Mouse (Mus musculus): ENCODE results near the gene Nab2. TPM values are rescaled to one million over a fixed set of nuclear protein-coding genes. Genes with fewer than 3 reads are reported as not detected.

Gene Nab2
- polyA plus RNA-seq, 1 experiment from 2014 or later = 4.0 TPM

DNA sequence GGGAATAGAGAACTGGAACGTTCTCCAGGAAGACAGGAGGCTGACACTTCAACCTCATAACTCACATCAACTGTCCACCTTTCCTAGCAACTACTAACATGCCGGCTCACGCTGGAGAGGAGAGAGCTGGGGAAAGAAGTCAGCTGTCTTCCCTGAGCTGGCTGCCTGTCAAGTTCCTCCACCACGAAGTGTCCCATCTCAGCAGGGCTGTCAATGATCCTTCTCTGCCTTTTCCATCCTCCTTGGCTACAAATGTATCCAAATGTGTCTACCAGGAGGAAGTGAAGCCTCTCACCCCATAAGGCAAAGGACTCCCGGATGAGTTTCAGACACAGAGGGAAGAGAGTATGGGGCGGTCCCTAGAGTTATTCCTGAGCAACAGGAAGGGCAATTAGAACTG is 50.2 kb downstream of the Nab2 start:
- Histone ChIP-seq H3K4me3 (peak overlapping the region; percentile 91), H3K27me3 (no peaks in the 10 kb centered on the region), H3K9ac (peak overlapping the region; percentile 98), H3K36me3 (peaks cover 5% of the 10 kb centered on the region; the same call in 1 of the 2 replicates), H3K27ac (replicated peaks) (no peak overlapping the region), H3K9me3 (no peaks in the 10 kb centered on the region), H3K4me1 (replicated peaks) (peaks cover 79% of the 10 kb centered on the region), H3K4me2 (peak overlapping the region; percentile 86)
- WGBS = 44% methylated on average over 6 of the region's 6 CpGs
- no peak for ATAC-seq (ENCODE audit: low read depth)

DNA sequence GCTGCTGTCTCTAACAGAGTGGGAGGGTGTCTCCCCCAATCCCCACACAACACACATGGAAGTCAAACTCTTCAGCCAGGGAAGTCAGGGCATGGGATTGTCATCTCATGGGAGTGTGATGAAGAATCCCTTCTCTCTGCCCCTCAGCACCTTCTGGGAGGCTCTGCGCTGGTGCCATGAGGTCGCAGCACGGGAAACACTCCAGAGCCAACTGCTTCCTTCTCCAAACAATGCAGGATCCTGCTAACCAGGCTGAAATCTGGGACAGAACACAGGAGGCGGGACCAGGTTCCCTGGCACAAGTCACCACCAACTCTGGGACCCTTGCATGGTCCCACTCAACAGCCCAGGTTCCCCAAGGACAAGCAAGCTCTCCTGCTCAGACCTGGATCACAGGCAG is 51.1 kb downstream of the Nab2 start:
- Histone ChIP-seq H3K4me1 (replicated peaks) (peaks cover 77% of the 10 kb centered on the region), H3K4me2 (peak overlapping the region; percentile 86), H3K27ac (replicated peaks) (0 out of 2 replicates have a peak overlapping the region, but pooled peaks have one; percentile 24), H3K4me3 (0 out of 2 replicates have a peak overlapping the region, but pooled peaks have one; percentile 91), H3K9me3 (no peaks in the 10 kb centered on the region), H3K36me3 (peaks cover 13% of the 10 kb centered on the region), H3K27me3 (no peaks in the 10 kb centered on the region), H3K9ac (peak overlapping the region; percentile 98)
- WGBS = 77% methylated on average over 4 of the region's 4 CpGs
- no peak for ATAC-seq (ENCODE audit: low read depth)

- H3K4me1 ChIP-seq (replicated peaks) = peaks cover 68% of the 10 kb centered on the region
- no peak for ATAC-seq (ENCODE audit: low read depth)
- peak overlapping the region; percentile 53 for H3K27ac ChIP-seq (replicated peaks)
- peaks cover 23% of the 10 kb centered on the region for H3K36me3 ChIP-seq
- peak overlapping the region; percentile 6; the same call in 1 of the 2 replicates for H3K9ac ChIP-seq
- 44% methylated on average over 7 of the region's 7 CpGs for WGBS
- H3K4me2 ChIP-seq = peak overlapping the region; percentile 86
- H3K27me3 ChIP-seq = no peaks in the 10 kb centered on the region
- H3K4me3 ChIP-seq = 0 out of 2 replicates have a peak overlapping the region, but pooled peaks have one; percentile 2
- no peaks in the 10 kb centered on the region for H3K9me3 ChIP-seq
Measured at GRCm38 (mm10) chr10:127616261-127616679, 52.1 kb downstream of the Nab2 start.

DNA sequence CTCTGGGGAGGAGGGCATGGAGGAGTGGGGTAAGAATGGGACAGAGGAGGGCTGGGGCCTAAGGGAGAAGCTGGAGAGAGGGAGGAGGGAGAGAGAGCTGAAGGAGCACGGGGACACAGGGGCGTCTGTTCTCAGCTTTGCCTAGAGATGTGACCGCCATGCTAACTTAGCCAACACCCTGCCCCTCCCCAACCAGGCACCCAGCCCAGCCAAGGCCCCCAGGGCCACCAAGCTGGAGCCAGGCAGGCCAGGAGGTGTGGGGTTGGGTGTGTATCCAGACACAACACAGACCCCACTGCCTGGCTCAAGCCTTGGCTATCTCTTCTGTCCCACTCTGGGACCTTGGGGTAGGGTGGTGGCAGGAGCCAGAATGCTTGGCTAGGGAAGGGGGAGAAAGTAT is 52.8 kb downstream of the Nab2 start:
- H3K4me1 ChIP-seq (replicated peaks) = peaks cover 68% of the 10 kb centered on the region
- peak overlapping the region; percentile 86 for H3K4me2 ChIP-seq
- peaks cover 28% of the 10 kb centered on the region for H3K36me3 ChIP-seq
- H3K9me3 ChIP-seq = no peaks in the 10 kb centered on the region
- no peak for ATAC-seq (ENCODE audit: low read depth)
- H3K27ac ChIP-seq (replicated peaks) = peak overlapping the region; percentile 53
- 55% methylated on average over 3 of the region's 3 CpGs for WGBS
- H3K9ac ChIP-seq = peak overlapping the region; percentile 6; the same call in 1 of the 2 replicates
- no peaks in the 10 kb centered on the region for H3K27me3 ChIP-seq
- H3K4me3 ChIP-seq = no peak overlapping the region

GRCm38 (mm10) chr10:127615034-127615374 is 53.4 kb downstream of the Nab2 start:
- Histone ChIP-seq H3K4me1 (replicated peaks) (peaks cover 68% of the 10 kb centered on the region), H3K36me3 (peaks cover 34% of the 10 kb centered on the region), H3K4me2 (peak overlapping the region; percentile 33), H3K27me3 (no peaks in the 10 kb centered on the region), H3K9me3 (no peaks in the 10 kb centered on the region), H3K4me3 (no peak overlapping the region), H3K27ac (replicated peaks) (peak overlapping the region; percentile 53), H3K9ac (peak overlapping the region; percentile 55)
- ATAC-seq (ENCODE audit: low read depth) = no peak
- WGBS = 52% methylated on average over 2 of the region's 2 CpGs

DNA sequence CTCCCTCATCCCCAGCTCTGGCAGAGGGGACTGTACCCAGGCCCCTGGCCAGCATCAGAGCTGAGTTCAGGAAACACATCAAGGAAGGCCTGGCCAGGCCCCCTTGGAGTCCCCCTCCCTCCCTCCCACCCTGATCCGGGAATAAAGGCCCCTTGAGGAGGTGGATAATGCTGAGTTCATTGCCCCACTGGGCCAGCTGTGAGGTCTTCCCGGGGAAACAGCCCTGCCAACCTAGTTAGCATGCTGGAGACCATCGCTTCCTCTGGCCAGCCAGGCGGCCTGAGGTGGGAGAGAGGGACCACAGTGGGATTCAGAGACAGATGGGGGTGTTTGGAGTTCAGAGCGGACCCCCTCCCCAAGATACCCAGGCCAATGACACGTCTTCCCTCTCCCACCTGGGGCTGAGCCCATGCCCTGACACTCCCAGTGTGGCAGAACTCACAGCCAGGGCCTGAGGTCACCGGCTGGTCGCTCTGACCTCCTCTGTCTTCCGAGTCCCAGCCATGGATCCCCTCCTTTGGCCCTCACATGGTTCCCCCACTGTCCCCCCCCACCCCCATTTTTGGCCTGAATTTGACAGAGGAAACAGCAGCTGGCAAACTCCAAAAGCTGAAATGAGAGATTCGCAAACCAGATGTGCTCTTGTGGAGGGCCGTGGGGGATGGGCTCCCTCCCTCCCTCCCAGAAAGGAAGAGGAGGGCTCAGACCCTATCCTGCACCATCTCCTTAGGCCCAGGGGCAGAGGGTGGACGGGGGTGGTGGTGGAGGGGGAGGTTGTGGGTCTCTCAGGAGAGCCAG is 53.9 kb downstream of the Nab2 start:
- Histone ChIP-seq H3K27me3 (no peaks in the 10 kb centered on the region), H3K4me2 (peak overlapping the region; percentile 33), H3K36me3 (peaks cover 40% of the 10 kb centered on the region), H3K4me3 (no peak overlapping the region), H3K27ac (replicated peaks) (peak overlapping the region; percentile 53), H3K9ac (peak overlapping the region; percentile 55), H3K4me1 (replicated peaks) (peaks cover 63% of the 10 kb centered on the region), H3K9me3 (no peaks in the 10 kb centered on the region)
- WGBS = 19% methylated on average over 12 of the region's 12 CpGs
- peak; percentile 38; the same call in 1 of the 2 replicates for ATAC-seq (ENCODE audit: low read depth)

DNA sequence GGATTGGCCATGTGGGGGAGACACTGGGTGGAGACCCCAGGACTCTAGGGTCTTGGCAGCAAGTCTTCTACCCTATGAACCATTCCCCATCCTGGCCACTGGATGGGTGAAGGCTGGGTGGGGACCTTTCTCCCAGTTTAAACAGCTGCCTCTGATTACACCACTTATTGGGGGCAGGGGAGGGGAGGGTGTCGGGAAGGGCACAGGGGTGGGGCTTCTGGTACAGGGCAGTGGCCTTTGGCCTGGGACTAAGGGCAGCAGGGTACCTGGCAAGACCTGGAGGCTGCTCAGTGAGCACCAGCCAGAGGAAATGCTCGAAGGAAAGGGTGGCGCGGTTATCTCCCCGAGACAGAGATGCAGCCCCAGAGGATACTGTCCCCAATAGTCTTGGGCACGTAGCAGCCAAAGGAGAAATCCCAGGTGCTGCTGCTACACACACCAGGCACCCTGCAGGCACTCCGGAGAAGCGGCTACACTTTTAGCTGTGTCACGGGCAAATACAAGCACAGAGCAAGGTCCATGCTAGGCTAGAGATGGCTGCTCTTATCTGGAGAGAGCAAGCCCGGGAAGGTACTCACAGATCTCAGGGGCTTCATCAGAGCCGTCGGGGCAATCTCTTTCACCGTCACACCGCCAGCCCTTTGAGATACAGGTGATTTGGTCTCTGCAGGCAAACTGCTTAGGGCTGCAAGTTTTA is 56.1 kb downstream of the Nab2 start:
- WGBS = 86% methylated on average over 14 of the region's 14 CpGs
- H3K36me3 ChIP-seq = peaks cover 61% of the 10 kb centered on the region
- no peak overlapping the region for H3K9ac ChIP-seq
- no peaks in the 10 kb centered on the region for H3K9me3 ChIP-seq
- H3K27ac ChIP-seq (replicated peaks) = no peak overlapping the region
- ATAC-seq (ENCODE audit: low read depth) = no peak
- H3K4me1 ChIP-seq (replicated peaks) = peaks cover 41% of the 10 kb centered on the region
- no peak overlapping the region for H3K4me3 ChIP-seq
- H3K27me3 ChIP-seq = no peaks in the 10 kb centered on the region
- no peak overlapping the region for H3K4me2 ChIP-seq

Other genes with a start within 250 kb of the Nab2 start
- gene Stac3, start 166.9 kb downstream of the Nab2 start, polyA plus RNA-seq (2015; fragmentation: Nextera tagmentation; extraction: Ambion mirVana) = 2.4 and 3.2 TPM in 2 replicates
- 10.1 and 10.6 TPM in 2 replicates for gene Ndufa4l2, start 153.6 kb downstream of the Nab2 start, polyA plus RNA-seq (2015; fragmentation: Nextera tagmentation; extraction: Ambion mirVana)
- gene Shmt2, start 146.1 kb downstream of the Nab2 start, polyA plus RNA-seq (2015; fragmentation: Nextera tagmentation; extraction: Ambion mirVana) = 52.4 and 53.0 TPM in 2 replicates
- 128 and 133 TPM in 2 replicates for gene Nxph4, start 134.0 kb downstream of the Nab2 start, polyA plus RNA-seq (2015; fragmentation: Nextera tagmentation; extraction: Ambion mirVana)
- 80.9 and 110 TPM in 2 replicates for gene Lrp1, start 47.4 kb downstream of the Nab2 start, polyA plus RNA-seq (2015; fragmentation: Nextera tagmentation; extraction: Ambion mirVana)
- gene Stat6, start 25.6 kb downstream of the Nab2 start, polyA plus RNA-seq (2015; fragmentation: Nextera tagmentation; extraction: Ambion mirVana) = 5.9 and 6.0 TPM in 2 replicates
- 3.3 and 3.6 TPM in 2 replicates for gene Nemp1, start 1.7 kb downstream of the Nab2 start, polyA plus RNA-seq (2015; fragmentation: Nextera tagmentation; extraction: Ambion mirVana)
- gene Myo1a, start 36.6 kb upstream of the Nab2 start, polyA plus RNA-seq (2015; fragmentation: Nextera tagmentation; extraction: Ambion mirVana) = 0.88 and 0.96 TPM in 2 replicates
- 0.31 and 1.9 TPM in 2 replicates for gene Tac2, start 55.9 kb upstream of the Nab2 start, polyA plus RNA-seq (2015; fragmentation: Nextera tagmentation; extraction: Ambion mirVana)
- 3.3 and 4.5 TPM in 2 replicates for gene Zbtb39, start 71.0 kb upstream of the Nab2 start, polyA plus RNA-seq (2015; fragmentation: Nextera tagmentation; extraction: Ambion mirVana)
- 0.45 and 0.92 TPM in 2 replicates for gene Gpr182, start 83.2 kb upstream of the Nab2 start, polyA plus RNA-seq (2015; fragmentation: Nextera tagmentation; extraction: Ambion mirVana)
- gene Rdh1, start 91.2 kb upstream of the Nab2 start, polyA plus RNA-seq (2015; fragmentation: Nextera tagmentation; extraction: Ambion mirVana) = not detected in 2 replicates
- not detected in 2 replicates for gene Rdh16f1, start 91.2 kb upstream of the Nab2 start, polyA plus RNA-seq (2015; fragmentation: Nextera tagmentation; extraction: Ambion mirVana)
- 0.14 and 0.20 TPM in 2 replicates for gene Rdh9, start 107.8 kb upstream of the Nab2 start, polyA plus RNA-seq (2015; fragmentation: Nextera tagmentation; extraction: Ambion mirVana)
- not detected in 2 replicates for gene Rdh16, start 132.6 kb upstream of the Nab2 start, polyA plus RNA-seq (2015; fragmentation: Nextera tagmentation; extraction: Ambion mirVana)
- not detected in 2 replicates for gene Rdh19, start 181.4 kb upstream of the Nab2 start, polyA plus RNA-seq (2015; fragmentation: Nextera tagmentation; extraction: Ambion mirVana)
- gene Rdh16f2, start 197.9 kb upstream of the Nab2 start, polyA plus RNA-seq (2015; fragmentation: Nextera tagmentation; extraction: Ambion mirVana) = not detected in 2 replicates
- gene Rdh7, start 220.2 kb upstream of the Nab2 start, polyA plus RNA-seq (2015; fragmentation: Nextera tagmentation; extraction: Ambion mirVana) = not detected in 2 replicates
- not detected in 2 replicates for gene Sdr9c7, start 229.9 kb upstream of the Nab2 start, polyA plus RNA-seq (2015; fragmentation: Nextera tagmentation; extraction: Ambion mirVana)

Measured in neural tube, embryonic 13.5 days (tissue).